9 mouse cellular contexts compared by ENCODE assay signal in genomic region chr3:87411150-87411549, GRCm38 (mm10). TPM values are rescaled to one million over a fixed set of nuclear protein-coding genes. Genes with fewer than 3 reads are reported as not detected.
DNase-seq lines count a peak whose midpoint lies in the region; ATAC-seq and TF ChIP-seq lines count a peak whose summit lies in the region.
"Had no signal": no experiment of that assay in that cellular context is flagged by ENCODE, and none has a peak within 500 bp of the region (broad histone marks: within the 10 kb centered on the region; RNA-seq: fewer than 3 reads in every experiment).

No protein-coding gene starts in this region.

- intact Hi-C loops in heart, postnatal 25 days (cut with DNase I), result loop anchor here (2.0 to 5.0 kb wide), 2 partner anchors 88 to 151 kb away; no protein-coding TSS in a partner anchor
- intact Hi-C loops in left cerebral cortex, adult 2 months (cut with DNase I), result loop anchor here (1.0 to 2.0 kb wide), 2 partner anchors 88 to 152 kb away; no protein-coding TSS in a partner anchor

- no peak overlapping the region for H3K27ac ChIP-seq in embryonic facial prominence, embryonic 11.5 days (replicated peaks; ENCODE audit: low read depth, low read length)
- H3K27ac ChIP-seq in left cerebral cortex, adult 2 months, result no peak overlapping the region
- H3K27ac ChIP-seq in midbrain, embryonic 12.5 days (replicated peaks), result no peak overlapping the region

- H3K4me1 ChIP-seq in embryonic facial prominence, embryonic 11.5 days (ENCODE audit: control insufficient read depth, insufficient read depth, low read length), result no peaks in the 10 kb centered on the region
- 0 out of 2 replicates have a peak, but pooled peaks cover 3% of the 10 kb centered on the region for H3K4me1 ChIP-seq in midbrain, embryonic 12.5 days

- no peak overlapping the region for H3K4me2 ChIP-seq in embryonic facial prominence, embryonic 11.5 days (ENCODE audit: low read depth, low read length)
- no peak overlapping the region for H3K4me2 ChIP-seq in midbrain, embryonic 12.5 days (replicated peaks)

- H3K9me3 ChIP-seq in embryonic facial prominence, embryonic 11.5 days (replicated peaks; ENCODE audit: control insufficient read depth, low read length), result no peaks in the 10 kb centered on the region
- H3K9me3 ChIP-seq in midbrain, embryonic 12.5 days, result no peaks in the 10 kb centered on the region
- H3K9me3 ChIP-seq: megakaryocyte, embryonic 14.5 days had no signal

- TF ChIP-seq CTCF in left cerebral cortex, adult 2 months (IDR thresholded peaks at IDR 0.05), result peak; percentile 80

- peak; percentile 72; the same call in 1 of the 2 replicates for ATAC-seq in frontal cortex, adult (ENCODE audit: low TSS enrichment)
- no peak for ATAC-seq in embryonic facial prominence, embryonic 11.5 days (replicated peaks; ENCODE audit: insufficient number of reproducible peaks, low FRiP score, low TSS enrichment, low read depth)
- peak; percentile 68; the same call in 1 of the 2 replicates for ATAC-seq in midbrain, embryonic 12.5 days (ENCODE audit: low FRiP score, low read depth)

- H3K9ac ChIP-seq in embryonic facial prominence, embryonic 11.5 days (replicated peaks; ENCODE audit: low read length), result no peak overlapping the region
- H3K9ac ChIP-seq in midbrain, embryonic 12.5 days (replicated peaks), result no peak overlapping the region

- WGBS in embryonic facial prominence, embryonic 11.5 days, result 12% methylated on average over 12 of the region's 12 CpGs
- WGBS in midbrain, embryonic 12.5 days, result 11% methylated on average over 12 of the region's 12 CpGs

- no peak overlapping the region for H3K4me3 ChIP-seq in embryonic facial prominence, embryonic 11.5 days (ENCODE audit: low read depth, low read length)
- no peak overlapping the region for H3K4me3 ChIP-seq in left cerebral cortex, adult 2 months
- H3K4me3 ChIP-seq in midbrain, embryonic 12.5 days, result no peak overlapping the region
- H3K4me3 ChIP-seq: megakaryocyte, embryonic 14.5 days had no signal

- DNase-seq in frontal cortex, postnatal 14 days (ENCODE audit: low spot score in 2 of 2), result no peak
- peak; percentile 67 for DNase-seq in adrenal gland, postnatal 25 days
- DNase-seq in embryonic facial prominence, embryonic 11.5 days (ENCODE audit: low spot score), result peak; percentile 76
- peak; percentile 5 for DNase-seq in heart, postnatal 25 days (ENCODE audit: low spot score)
- DNase-seq in left cerebral cortex, adult 2 months (ENCODE audit: extremely low spot score in 1 of 2, low spot score in 2 of 2), result peak; percentile 18 to 21
- peak; percentile 35 to 80 for DNase-seq in spleen, postnatal 4 days (ENCODE audit: low spot score in 2 of 2)

- H3K27me3 ChIP-seq in embryonic facial prominence, embryonic 11.5 days (ENCODE audit: control insufficient read depth, insufficient read depth, low read length), result no peaks in the 10 kb centered on the region
- H3K27me3 ChIP-seq in midbrain, embryonic 12.5 days, result no peaks in the 10 kb centered on the region

- no peaks in the 10 kb centered on the region for H3K36me3 ChIP-seq in embryonic facial prominence, embryonic 11.5 days (replicated peaks; ENCODE audit: control insufficient read depth, insufficient read depth, low read depth, low read length)
- no peaks in the 10 kb centered on the region for H3K36me3 ChIP-seq in midbrain, embryonic 12.5 days

RNA-seq across cellular contexts. Expression of gene Fcrl5, which starts 24.4 kb away (rescaled TPM):
- not detected in 2 replicates for total RNA-seq in adrenal gland, postnatal 25 days (2021)
- polyA plus RNA-seq in embryonic facial prominence, embryonic 11.5 days (2014; fragmentation: Nextera tagmentation; extraction: Ambion mirVana), result not detected in 2 replicates
- not detected for total RNA-seq in heart, postnatal 25 days (2021)
- not detected for total RNA-seq in left cerebral cortex, adult 2 months (2021)
- polyA plus RNA-seq in midbrain, embryonic 12.5 days (2016; fragmentation: Nextera tagmentation; extraction: Ambion mirVana), result not detected in 2 replicates

RNA-seq across cellular contexts. Expression of gene Fcrl1, which starts 35.0 kb away (rescaled TPM):
- total RNA-seq in adrenal gland, postnatal 25 days (2021), result 0.21 TPM in 1 of 2 replicates, not detected in the other
- polyA plus RNA-seq in embryonic facial prominence, embryonic 11.5 days (2014; fragmentation: Nextera tagmentation; extraction: Ambion mirVana), result 0.25 TPM in 1 of 2 replicates, not detected in the other
- under 1 TPM; 0.42 to 0.87 TPM for total RNA-seq in heart, postnatal 25 days (2021)
- total RNA-seq in left cerebral cortex, adult 2 months (2021), result under 1 TPM in 1 of 2 experiments, not detected in 1; 0.38 TPM
- polyA plus RNA-seq in midbrain, embryonic 12.5 days (2016; fragmentation: Nextera tagmentation; extraction: Ambion mirVana), result 0.14 TPM in 1 of 2 replicates, not detected in the other

RNA-seq across cellular contexts. Expression of gene Cd5l, which starts 53.5 kb away (rescaled TPM):
- 0.30 and 0.90 TPM in 2 replicates for total RNA-seq in adrenal gland, postnatal 25 days (2021)
- not detected in 2 replicates for polyA plus RNA-seq in embryonic facial prominence, embryonic 11.5 days (2014; fragmentation: Nextera tagmentation; extraction: Ambion mirVana)
- under 1 TPM; 0.59 to 0.73 TPM for total RNA-seq in heart, postnatal 25 days (2021)
- total RNA-seq in left cerebral cortex, adult 2 months (2021), result not detected
- polyA plus RNA-seq in midbrain, embryonic 12.5 days (2016; fragmentation: Nextera tagmentation; extraction: Ambion mirVana), result 0.14 TPM in 1 of 2 replicates, not detected in the other

Comparison
In these comparisons a context has a peak if more than half of its experiments do, and no peak if none do; other contexts are left out.
1. DNase-seq: peak in adrenal gland, postnatal 25 days (single experiment), embryonic facial prominence, embryonic 11.5 days (single experiment), heart, postnatal 25 days (single experiment), left cerebral cortex, adult 2 months (2 of 2) and spleen, postnatal 4 days (2 of 2); none in frontal cortex, postnatal 14 days (0 of 2).